Mouse (Mus musculus) kidney, embryonic 14.5 days (tissue): ENCODE results near the gene Boc. TPM values are rescaled to one million over a fixed set of nuclear protein-coding genes. Genes with fewer than 3 reads are reported as not detected.

Experiments
- microRNA-seq: library from miRNA; unstranded; fragments of <30 nt; microRNA quantifications from one replicate; pipeline ENCODE4, GENCODE M21; 2016
- polyA plus RNA-seq: library from polyadenylated mRNA; unstranded; fragments of >200 nt; fragmentation: Nextera tagmentation; extraction: Ambion mirVana; gene quantifications from 2 replicates; pipeline ENCODE4 v1.2.1, GENCODE M21; 2014

Gene Boc
- polyA plus RNA-seq, 1 experiment from 2014 or later, result 23.5 TPM

Small RNAs within 50 kb of the gene (microRNA-seq; reads per million reads assigned to microRNA genes)
- 6.1 reads per million, percentile 21 among the genes with 10 or more reads in this experiment for gene Mir3081

Other genes with a start within 250 kb of the Boc start
- gene Sidt1, start 225.7 kb downstream of the Boc start, polyA plus RNA-seq, result 0.57 and 0.89 TPM in 2 replicates
- gene Spice1, start 211.8 kb downstream of the Boc start, polyA plus RNA-seq, result 18.3 and 34.2 TPM in 2 replicates
- 0.30 and 0.46 TPM in 2 replicates for gene Cfap44, start 164.1 kb downstream of the Boc start, polyA plus RNA-seq
- gene Nepro, start 165.4 kb upstream of the Boc start, polyA plus RNA-seq, result 7.3 and 11.8 TPM in 2 replicates
- 29.5 and 33.0 TPM in 2 replicates for gene Gtpbp8, start 187.5 kb upstream of the Boc start, polyA plus RNA-seq
- gene Cd200r1, start 206.8 kb upstream of the Boc start, polyA plus RNA-seq, result 0.20 and 0.69 TPM in 2 replicates